ENCODE assay signal across 9 mouse cellular contexts in the genomic region with DNA sequence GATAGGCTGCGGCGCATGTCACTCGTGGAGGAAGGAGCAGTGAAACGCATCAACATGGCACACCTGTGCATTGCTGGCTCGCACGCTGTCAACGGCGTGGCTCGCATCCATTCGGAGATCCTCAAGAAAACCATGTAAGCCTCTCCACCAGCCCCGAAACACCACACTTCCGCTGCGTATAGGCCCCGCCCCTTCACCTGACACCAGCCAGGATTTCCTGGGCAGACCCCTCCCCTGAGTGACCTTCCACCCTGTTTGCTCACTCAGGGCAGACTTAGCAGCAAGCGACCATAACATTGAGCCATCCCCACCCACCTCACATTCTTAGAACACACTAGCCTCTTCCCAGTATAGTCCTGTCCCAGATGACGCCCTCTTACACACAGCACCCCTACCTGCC. TPM values are rescaled to one million over a fixed set of nuclear protein-coding genes. Genes with fewer than 3 reads are reported as not detected.
DNase-seq lines count a peak whose midpoint lies in the region; ATAC-seq and TF ChIP-seq lines count a peak whose summit lies in the region.
"Had no signal": no experiment of that assay in that cellular context is flagged by ENCODE, and none has a peak within 500 bp of the region (broad histone marks: within the 10 kb centered on the region; RNA-seq: fewer than 3 reads in every experiment).

No protein-coding gene starts in this region.

- WGBS in heart, embryonic 14.5 days: 35% methylated on average over 16 of the region's 16 CpGs
- 2% methylated on average over 16 of the region's 16 CpGs for WGBS in embryonic facial prominence, embryonic 10.5 days
- 10% methylated on average over 16 of the region's 16 CpGs for whole genome bisulfite sequencing in intestine, postnatal 0 days
- 6% methylated on average over 16 of the region's 16 CpGs for WGBS in midbrain, embryonic 12.5 days

- intact Hi-C loops in heart, postnatal 14 days (cut with DNase I): no loop called here

- H3K27ac ChIP-seq in heart, embryonic 14.5 days (replicated peaks in 1 of 2; ENCODE audit: control insufficient read depth in 1 of 2, insufficient read depth in 1 of 2, low read depth in 2 of 2, low read length in 2 of 2): no peak overlapping the region
- H3K27ac ChIP-seq in embryonic facial prominence, embryonic 10.5 days (replicated peaks): peak overlapping the region; percentile 71; the same call in 1 of the 2 replicates
- H3K27ac ChIP-seq in intestine, postnatal 0 days (ENCODE audit: low read depth, low read length): no peak overlapping the region
- no peak overlapping the region for H3K27ac ChIP-seq in midbrain, embryonic 12.5 days (replicated peaks)

- H3K27me3 ChIP-seq in heart, embryonic 14.5 days (ENCODE audit: control insufficient read depth, insufficient read depth, low read length): no peaks in the 10 kb centered on the region
- peaks cover 15% of the 10 kb centered on the region for H3K27me3 ChIP-seq in embryonic facial prominence, embryonic 10.5 days (replicated peaks; ENCODE audit: low read depth, poor library complexity, severe bottlenecking)
- H3K27me3 ChIP-seq in intestine, postnatal 0 days (replicated peaks; ENCODE audit: control insufficient read depth, insufficient read depth, low read length): no peaks in the 10 kb centered on the region
- H3K27me3 ChIP-seq in midbrain, embryonic 12.5 days: peaks cover 12% of the 10 kb centered on the region

- no peak for ATAC-seq in heart, embryonic 14.5 days (ENCODE audit: insufficient number of reproducible peaks, insufficient read depth, low FRiP score, low read depth)
- peak; percentile 29; the same call in 1 of the 2 replicates for ATAC-seq in intestine, postnatal 0 days
- 0 out of 2 replicates have a peak, but pooled peaks have one; percentile 23 for ATAC-seq in midbrain, embryonic 12.5 days (ENCODE audit: low FRiP score, low read depth)
- ATAC-seq in cerebellum, adult (ENCODE audit: insufficient number of reproducible peaks, low FRiP score, low TSS enrichment): no peak

- H3K4me2 ChIP-seq in heart, embryonic 14.5 days (ENCODE audit: low read length): peak overlapping the region; percentile 38
- H3K4me2 ChIP-seq in intestine, postnatal 0 days (replicated peaks; ENCODE audit: low read depth): peak overlapping the region; percentile 72
- H3K4me2 ChIP-seq in midbrain, embryonic 12.5 days (replicated peaks): peak overlapping the region; percentile 43

- peaks cover 85% of the 10 kb centered on the region for H3K36me3 ChIP-seq in heart, embryonic 14.5 days (ENCODE audit: control insufficient read depth, insufficient read depth, low read length)
- no peaks in the 10 kb centered on the region for H3K36me3 ChIP-seq in embryonic facial prominence, embryonic 10.5 days (replicated peaks)
- no peaks in the 10 kb centered on the region; the same call in 1 of the 2 replicates for H3K36me3 ChIP-seq in intestine, postnatal 0 days (ENCODE audit: control insufficient read depth, insufficient read depth)
- H3K36me3 ChIP-seq in midbrain, embryonic 12.5 days: no peaks in the 10 kb centered on the region
- H3K36me3 ChIP-seq: G1E had no signal

- no peak for TF ChIP-seq CTCF in intestine, postnatal 0 days (IDR thresholded peaks at IDR 0.05; ENCODE audit: low read depth)

- DNase-seq in heart, postnatal 14 days: no peak
- DNase-seq in embryonic facial prominence, embryonic 10.5 days (ENCODE audit: low spot score): peak; percentile 66
- peak; percentile 88 for DNase-seq in yolk sac, embryonic 10.5 days (ENCODE audit: low spot score)
- DNase-seq in gastrocnemius, adult 18-20 months (ENCODE audit: low spot score): no peak

- no peak overlapping the region; the same call in 1 of the 2 replicates for H3K9ac ChIP-seq in heart, embryonic 14.5 days (ENCODE audit: low read length)
- 0 out of 2 replicates have a peak overlapping the region, but pooled peaks have one; percentile 17 for H3K9ac ChIP-seq in intestine, postnatal 0 days (ENCODE audit: low read depth, low read length)
- no peak overlapping the region for H3K9ac ChIP-seq in midbrain, embryonic 12.5 days (replicated peaks)

- no peaks in the 10 kb centered on the region for H3K9me3 ChIP-seq in heart, embryonic 14.5 days (ENCODE audit: control insufficient read depth, low read length)
- H3K9me3 ChIP-seq in embryonic facial prominence, embryonic 10.5 days: no peaks in the 10 kb centered on the region
- no peaks in the 10 kb centered on the region for H3K9me3 ChIP-seq in intestine, postnatal 0 days (ENCODE audit: control insufficient read depth)
- no peaks in the 10 kb centered on the region for H3K9me3 ChIP-seq in midbrain, embryonic 12.5 days
- H3K9me3 ChIP-seq: G1E had no signal

- no peak overlapping the region for H3K4me3 ChIP-seq in heart, embryonic 14.5 days (ENCODE audit: control insufficient read depth in 1 of 2, insufficient read depth in 1 of 2, low read depth in 1 of 2, low read length in 2 of 2)
- peak overlapping the region; percentile 53 for H3K4me3 ChIP-seq in embryonic facial prominence, embryonic 10.5 days
- peak overlapping the region; percentile 28 for H3K4me3 ChIP-seq in intestine, postnatal 0 days (ENCODE audit: low read depth, low read length)
- H3K4me3 ChIP-seq in midbrain, embryonic 12.5 days: peak overlapping the region; percentile 24

- H3K4me1 ChIP-seq in heart, embryonic 14.5 days (ENCODE audit: control insufficient read depth in 2 of 2, insufficient read depth in 2 of 2, low read length in 2 of 2): peaks cover 11 to 27% of the 10 kb centered on the region in 2 experiments; a peak in 3 of 4 replicates
- peaks cover 34% of the 10 kb centered on the region for H3K4me1 ChIP-seq in embryonic facial prominence, embryonic 10.5 days
- no peaks in the 10 kb centered on the region; the same call in 1 of the 2 replicates for H3K4me1 ChIP-seq in intestine, postnatal 0 days (replicated peaks; ENCODE audit: control insufficient read depth, insufficient read depth, low read length)
- peaks cover 9% of the 10 kb centered on the region for H3K4me1 ChIP-seq in midbrain, embryonic 12.5 days

RNA-seq across cellular contexts. Expression of gene Pygm, which starts 5.6 kb away (rescaled TPM):
- 225 and 226 TPM in 2 replicates for polyA plus RNA-seq in heart, embryonic 14.5 days (2014; fragmentation: Nextera tagmentation; extraction: Ambion mirVana)
- total RNA-seq in heart, postnatal 14 days (2021): 100 to 1,000 TPM; 824 to 866 TPM
- polyA plus RNA-seq in embryonic facial prominence, embryonic 10.5 days (2016; fragmentation: Nextera tagmentation; extraction: Ambion mirVana): 1.1 and 2.2 TPM in 2 replicates
- polyA plus RNA-seq in intestine, postnatal 0 days (2015; fragmentation: Nextera tagmentation; extraction: Ambion mirVana): 4.1 and 4.7 TPM in 2 replicates
- polyA plus RNA-seq in midbrain, embryonic 12.5 days (2016; fragmentation: Nextera tagmentation; extraction: Ambion mirVana): 2.3 and 2.7 TPM in 2 replicates
- 1,000 to 10,000 TPM; 7,185 to 8,344 TPM for total RNA-seq in gastrocnemius, adult 18-20 months (2021)

RNA-seq across cellular contexts. Expression of gene Rasgrp2, which starts 9.3 kb away (rescaled TPM):
- polyA plus RNA-seq in heart, embryonic 14.5 days (2014; fragmentation: Nextera tagmentation; extraction: Ambion mirVana): 44.8 and 48.9 TPM in 2 replicates
- total RNA-seq in heart, postnatal 14 days (2021): 10 to 100 TPM; 66.6 to 70.7 TPM
- polyA plus RNA-seq in embryonic facial prominence, embryonic 10.5 days (2016; fragmentation: Nextera tagmentation; extraction: Ambion mirVana): 14.2 and 18.6 TPM in 2 replicates
- 38.5 and 41.5 TPM in 2 replicates for polyA plus RNA-seq in intestine, postnatal 0 days (2015; fragmentation: Nextera tagmentation; extraction: Ambion mirVana)
- polyA plus RNA-seq in midbrain, embryonic 12.5 days (2016; fragmentation: Nextera tagmentation; extraction: Ambion mirVana): 21.5 and 21.6 TPM in 2 replicates
- 10 to 100 TPM in 1 of 2 experiments, 1 to 10 TPM in 1; 8.3 to 18.2 TPM for total RNA-seq in gastrocnemius, adult 18-20 months (2021)

RNA-seq across cellular contexts. Expression of gene Sf1, which starts 26.3 kb away (rescaled TPM):
- polyA plus RNA-seq in heart, embryonic 14.5 days (2014; fragmentation: Nextera tagmentation; extraction: Ambion mirVana): 86.9 and 93.1 TPM in 2 replicates
- total RNA-seq in heart, postnatal 14 days (2021): 100 to 1,000 TPM; 102 to 105 TPM
- 185 and 205 TPM in 2 replicates for polyA plus RNA-seq in embryonic facial prominence, embryonic 10.5 days (2016; fragmentation: Nextera tagmentation; extraction: Ambion mirVana)
- 51.9 and 55.3 TPM in 2 replicates for polyA plus RNA-seq in intestine, postnatal 0 days (2015; fragmentation: Nextera tagmentation; extraction: Ambion mirVana)
- 193 and 205 TPM in 2 replicates for polyA plus RNA-seq in midbrain, embryonic 12.5 days (2016; fragmentation: Nextera tagmentation; extraction: Ambion mirVana)
- 10 to 100 TPM; 76.2 to 89.8 TPM for total RNA-seq in gastrocnemius, adult 18-20 months (2021)

RNA-seq across cellular contexts. Expression of gene Nrxn2, which starts 28.7 kb away (rescaled TPM):
- 0.12 and 0.66 TPM in 2 replicates for polyA plus RNA-seq in heart, embryonic 14.5 days (2014; fragmentation: Nextera tagmentation; extraction: Ambion mirVana)
- 1 to 10 TPM; 5.2 to 5.9 TPM for total RNA-seq in heart, postnatal 14 days (2021)
- 1.9 TPM in 2 replicates for polyA plus RNA-seq in embryonic facial prominence, embryonic 10.5 days (2016; fragmentation: Nextera tagmentation; extraction: Ambion mirVana)
- polyA plus RNA-seq in intestine, postnatal 0 days (2015; fragmentation: Nextera tagmentation; extraction: Ambion mirVana): 1.2 and 1.4 TPM in 2 replicates
- 16.0 and 22.5 TPM in 2 replicates for polyA plus RNA-seq in midbrain, embryonic 12.5 days (2016; fragmentation: Nextera tagmentation; extraction: Ambion mirVana)
- total RNA-seq in gastrocnemius, adult 18-20 months (2021): 1 to 10 TPM; 1.1 to 1.3 TPM

RNA-seq across cellular contexts. Expression of gene Map4k2, which starts 48.9 kb away (rescaled TPM):
- polyA plus RNA-seq in heart, embryonic 14.5 days (2014; fragmentation: Nextera tagmentation; extraction: Ambion mirVana): 9.0 and 13.0 TPM in 2 replicates
- total RNA-seq in heart, postnatal 14 days (2021): 10 to 100 TPM; 56.3 TPM
- 11.0 and 14.0 TPM in 2 replicates for polyA plus RNA-seq in embryonic facial prominence, embryonic 10.5 days (2016; fragmentation: Nextera tagmentation; extraction: Ambion mirVana)
- polyA plus RNA-seq in intestine, postnatal 0 days (2015; fragmentation: Nextera tagmentation; extraction: Ambion mirVana): 4.1 and 4.3 TPM in 2 replicates
- polyA plus RNA-seq in midbrain, embryonic 12.5 days (2016; fragmentation: Nextera tagmentation; extraction: Ambion mirVana): 14.6 and 14.7 TPM in 2 replicates
- 1 to 10 TPM; 7.4 to 8.3 TPM for total RNA-seq in gastrocnemius, adult 18-20 months (2021)

Comparison
In these comparisons a context has a peak if more than half of its experiments do, and no peak if none do; other contexts are left out.
1. ATAC-seq: peak in intestine, postnatal 0 days (single experiment) and midbrain, embryonic 12.5 days (single experiment); none in heart, embryonic 14.5 days (single experiment) and cerebellum, adult (single experiment).
2. H3K4me3 ChIP-seq: peak in embryonic facial prominence, embryonic 10.5 days (single experiment), intestine, postnatal 0 days (single experiment) and midbrain, embryonic 12.5 days (single experiment); none in heart, embryonic 14.5 days (0 of 2).
3. DNase-seq: peak in embryonic facial prominence, embryonic 10.5 days (single experiment) and yolk sac, embryonic 10.5 days (single experiment); none in heart, postnatal 14 days (0 of 2) and gastrocnemius, adult 18-20 months (single experiment).
4. RNA of gene Pygm, which starts 5.6 kb away (polyA plus RNA-seq): 225 to 226 TPM in heart, embryonic 14.5 days; 4.1 to 4.7 TPM in intestine, postnatal 0 days, 2.3 to 2.7 TPM in midbrain, embryonic 12.5 days and 1.1 to 2.2 TPM in embryonic facial prominence, embryonic 10.5 days; every median in the first group is over 10 times any median in the second.
5. Peak in every context shown above with its lines, with median percentiles within 50 percentile points of each other: H3K4me2 ChIP-seq.